Mouse (Mus musculus) gastrocnemius, postnatal 14 days (tissue): ENCODE measurements around the gene Slc25a28. TPM values are rescaled to one million over a fixed set of nuclear protein-coding genes. Genes with fewer than 3 reads are reported as not detected.

ENCODE experiments used
- DNase-seq: peaks from one replicate; pipeline ENCODE4 v3.0.0; 2021; ENCODE audit warnings: mixed read lengths
- intact Hi-C: fragments of 180-260 bp; cut with DNase I; formaldehyde crosslinking; loops from one replicate; pipeline ENCODE4 v1.15.1; 2025; ENCODE audit warnings: low total_unique reads
- total RNA-seq, 2 experiments: library from RNA; stranded (reverse); gene quantifications; 2 replicates each; pipeline ENCODE4 v1.2.3; 2021

Gene Slc25a28
- total RNA-seq, 2 experiments from 2014 or later: 17.0 to 18.8 TPM

DNA sequence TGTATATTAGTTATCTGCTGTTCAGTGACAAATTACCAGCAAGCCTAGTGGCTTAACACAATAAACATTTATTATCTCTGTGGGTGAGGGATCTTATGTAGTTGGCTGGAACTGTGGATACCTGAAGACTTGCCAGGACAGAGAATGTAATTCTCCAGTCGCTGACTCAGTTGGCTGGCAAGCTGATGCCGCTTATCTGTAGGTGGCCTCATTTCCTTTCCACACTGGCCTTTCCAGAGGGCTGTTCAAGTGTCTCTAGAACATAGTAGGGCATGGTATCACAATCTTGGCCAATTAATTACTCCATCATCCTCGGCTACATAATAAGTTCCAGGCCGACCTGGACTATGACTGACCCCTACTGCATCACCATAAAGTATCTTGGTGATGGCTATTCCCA lies 6.9 kb upstream of the Slc25a28 start:
- intact Hi-C loops: no loop called here

DNA sequence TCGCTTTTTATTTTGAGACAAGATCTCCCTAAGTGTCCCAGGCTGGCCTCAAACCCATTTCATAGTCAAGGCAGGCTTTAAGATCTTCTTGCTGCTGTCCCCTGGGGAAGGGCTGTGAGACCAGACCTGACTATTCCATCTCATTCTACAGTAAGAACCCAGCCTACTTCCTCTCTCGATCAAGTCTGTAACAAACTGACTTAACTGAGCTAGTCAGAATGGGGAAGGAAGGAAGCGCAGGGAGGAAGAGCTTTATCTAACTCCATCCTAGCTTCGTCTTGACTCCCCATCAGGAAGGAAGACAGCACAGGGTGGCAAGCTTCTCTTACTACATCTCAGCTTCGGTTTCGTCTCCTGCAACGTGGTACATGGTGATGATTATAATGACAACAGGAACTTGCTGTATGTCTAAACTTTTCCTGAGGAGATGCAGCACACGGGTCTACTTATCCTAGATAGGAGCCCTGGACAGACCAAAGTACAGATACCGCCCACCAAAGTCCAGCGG lies 4.8 kb upstream of the Slc25a28 start:
- intact Hi-C loops: no loop called here
- no peak for DNase-seq

More for the DNA sequence above, 6.9 kb upstream of the Slc25a28 start:
- DNase-seq: no peak

DNA sequence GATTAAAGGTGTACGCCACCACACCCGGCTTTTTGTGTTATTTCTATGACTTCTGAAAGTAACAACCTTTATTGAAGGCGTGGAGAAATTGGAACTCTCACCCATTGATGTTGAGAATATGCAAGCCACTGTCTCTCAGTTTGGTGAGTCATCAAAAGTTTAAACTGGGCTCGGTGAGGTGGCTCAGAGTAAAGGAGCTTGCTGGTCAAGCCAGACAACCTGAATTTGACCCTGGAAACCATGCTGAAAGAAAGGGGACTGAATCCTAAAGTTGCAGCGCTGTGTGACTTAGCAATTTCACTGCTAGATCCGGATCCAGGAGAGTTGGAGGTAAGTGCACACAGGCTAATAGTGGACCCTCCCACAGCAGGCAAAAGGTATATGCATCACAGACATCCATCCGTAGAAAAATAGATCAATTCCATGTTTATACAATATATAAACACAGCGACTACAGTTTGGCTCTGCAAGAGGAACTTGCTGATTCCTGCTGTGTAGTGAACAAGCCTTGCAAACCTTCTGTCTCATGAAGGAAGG lies 3.9 kb upstream of the Slc25a28 start:
- intact Hi-C loops: no loop called here
- DNase-seq: no peak

DNA sequence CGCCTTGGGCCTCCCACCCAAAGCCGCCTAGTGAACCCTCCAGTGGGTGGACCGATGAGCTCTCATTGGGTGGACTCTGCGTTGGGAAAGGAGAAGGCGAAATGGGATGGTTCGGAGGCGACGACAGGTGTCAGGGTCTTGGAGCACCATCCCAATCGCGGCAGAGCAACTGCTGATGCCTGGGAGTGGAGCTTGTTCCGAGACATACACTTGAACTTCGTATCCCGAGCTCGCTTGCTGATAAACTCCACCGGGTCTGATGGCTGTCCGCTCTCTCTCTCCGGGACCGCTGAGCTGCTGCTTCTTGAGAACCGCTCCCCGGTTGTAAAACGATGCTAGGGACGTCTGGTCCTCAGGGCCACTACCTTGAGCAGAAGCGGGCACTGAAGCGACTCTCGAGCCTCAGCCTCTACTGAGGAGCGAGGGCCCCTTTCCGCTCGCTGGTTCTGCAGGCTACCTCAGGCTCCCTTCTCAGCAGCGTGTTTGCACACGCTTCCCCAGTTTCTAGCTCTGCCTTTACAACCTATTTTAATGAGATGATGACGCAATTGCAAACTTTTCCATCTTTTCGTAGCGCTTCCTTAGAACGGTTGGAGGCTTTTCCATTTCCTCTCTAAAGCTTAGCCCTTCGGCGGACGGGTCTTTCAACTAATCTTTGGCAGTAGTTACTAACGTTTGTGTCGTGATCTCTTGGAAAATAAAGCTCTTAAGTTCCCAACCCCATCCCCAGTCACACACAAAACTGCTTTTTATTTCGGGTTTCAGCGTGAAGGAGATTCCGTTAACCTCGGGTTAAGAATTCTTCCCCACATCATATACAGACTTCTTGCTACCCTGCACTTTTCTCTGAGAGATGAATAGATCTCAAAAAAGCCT lies 1.1 kb upstream of the Slc25a28 start:
- intact Hi-C loops: no loop called here
- DNase-seq: no peak

DNA sequence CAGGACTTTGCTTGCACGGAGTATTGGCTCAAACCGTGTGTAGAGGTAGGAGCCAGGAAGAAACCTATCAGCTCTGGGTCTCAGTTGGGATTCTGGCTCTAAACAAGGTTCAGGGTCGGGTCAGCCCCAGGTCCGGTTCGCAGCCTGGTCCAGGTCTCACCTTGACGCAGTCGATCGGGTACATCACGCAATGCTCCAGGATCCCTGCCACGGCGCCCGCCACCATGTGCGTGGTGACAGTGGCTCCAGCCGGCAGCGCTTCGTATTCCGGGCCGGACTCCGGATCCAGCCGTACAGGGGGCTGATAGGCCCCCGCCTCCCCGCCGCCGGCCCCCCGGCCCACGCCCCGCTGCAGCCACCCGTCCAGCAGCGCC lies 378 bp downstream of the Slc25a28 start:
- intact Hi-C loops: no loop called here
- DNase-seq: no peak

DNA sequence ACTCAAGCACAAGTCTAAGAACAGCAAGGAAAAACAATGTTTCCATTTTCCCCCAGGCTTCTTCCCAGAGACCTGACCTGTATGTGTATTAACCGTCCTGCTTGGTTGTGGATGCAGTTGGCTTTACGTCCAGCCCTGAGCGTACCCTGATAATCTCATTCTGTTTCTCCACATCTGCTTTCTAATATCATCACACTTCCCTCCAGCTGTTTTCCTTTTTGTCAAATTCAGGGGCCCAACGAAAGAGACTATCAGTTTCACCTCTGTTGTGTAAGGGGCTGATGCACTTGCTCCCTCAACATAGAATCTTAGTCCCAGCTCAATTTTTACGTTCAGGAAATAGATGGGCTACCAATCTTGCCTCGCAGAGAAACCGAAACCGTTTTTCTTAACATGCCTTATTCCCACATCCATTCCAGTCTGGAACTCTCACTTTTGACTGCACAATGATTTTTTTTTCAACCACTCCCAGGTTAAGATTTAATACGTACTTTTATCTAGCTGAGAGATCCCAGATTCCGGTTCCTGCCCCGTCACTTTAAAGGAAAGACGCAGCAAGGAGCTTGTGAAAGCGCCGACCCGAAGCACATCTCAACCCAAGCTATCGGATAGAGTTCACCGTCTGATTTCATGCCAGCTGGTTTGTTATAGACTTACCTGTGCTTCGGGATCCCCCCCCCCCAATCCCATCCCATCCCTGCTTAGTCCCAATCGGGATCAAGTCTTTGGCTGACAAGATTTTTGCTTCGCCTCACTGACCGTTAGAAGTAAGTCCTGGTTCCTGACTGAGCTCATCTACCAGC lies 967 bp downstream of the Slc25a28 start:
- intact Hi-C loops: no loop called here
- DNase-seq: no peak

DNA sequence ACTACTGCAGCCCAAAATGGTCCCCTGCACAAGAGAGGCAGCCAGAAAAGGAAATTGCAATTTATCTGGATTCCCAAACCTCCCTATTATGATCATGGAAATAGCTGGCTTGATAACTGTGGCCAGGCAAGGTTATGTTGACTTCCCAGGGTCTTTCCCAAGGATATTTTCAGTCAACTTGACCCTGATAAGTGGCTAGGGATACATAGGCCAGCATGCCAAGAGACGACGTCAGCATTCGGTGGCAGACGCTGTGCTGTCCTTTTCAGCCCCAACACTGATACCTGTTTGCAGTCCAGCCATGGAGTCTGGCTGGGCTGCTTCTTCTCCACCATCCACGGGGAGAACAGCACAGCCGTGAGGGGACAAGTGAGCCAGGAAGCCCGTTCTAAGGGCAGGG lies 3.6 kb downstream of the Slc25a28 start:
- intact Hi-C loops: no loop called here
- DNase-seq: no peak

DNA sequence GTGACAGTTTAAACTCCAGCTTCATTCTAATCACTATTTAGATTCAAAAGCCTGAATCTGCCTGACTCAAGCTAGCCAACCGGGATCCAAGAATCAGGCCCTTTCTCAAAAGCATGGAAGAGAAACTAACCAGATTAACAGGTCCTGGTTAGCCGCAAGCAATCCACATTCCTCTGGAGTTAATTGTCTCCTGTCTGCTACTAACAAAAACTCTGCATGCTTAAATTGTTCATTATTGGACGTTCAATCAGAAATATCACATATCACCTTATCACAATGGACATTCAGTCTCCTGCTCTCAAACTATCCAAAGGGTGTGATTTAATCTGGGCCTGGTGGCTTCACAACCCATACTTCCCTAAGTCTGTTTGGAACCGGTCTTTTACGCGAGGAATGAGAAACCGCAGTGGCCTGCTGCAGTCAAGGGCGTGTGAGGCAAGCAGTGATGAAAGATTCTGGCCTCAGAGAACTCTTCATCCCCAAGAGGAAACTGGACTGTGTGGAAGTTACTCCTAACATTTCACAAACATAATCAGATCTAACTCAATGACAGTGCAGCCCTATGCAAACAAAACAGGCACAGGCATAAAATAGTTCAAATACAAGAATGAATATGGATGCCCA lies 5.4 kb downstream of the Slc25a28 start:
- DNase-seq: no peak
- intact Hi-C loops: no loop called here

DNA sequence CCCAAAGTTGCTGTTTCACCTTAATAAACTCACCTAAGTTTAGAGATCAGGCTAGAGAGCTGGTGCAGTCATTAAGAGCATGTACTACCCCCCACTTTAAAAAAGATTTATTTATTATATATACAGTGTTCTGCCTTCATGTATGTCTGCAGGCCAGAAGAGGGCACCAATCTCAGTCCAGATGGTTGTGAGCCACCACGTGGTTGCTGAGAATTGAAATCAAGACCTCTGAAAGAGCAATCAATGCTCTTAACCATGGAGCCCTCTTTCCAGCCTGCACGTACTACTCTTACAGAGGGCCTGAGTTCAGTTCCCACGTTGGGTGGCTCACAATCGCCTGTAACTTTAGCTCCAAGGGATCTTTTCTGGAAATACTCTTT lies 7.3 kb downstream of the Slc25a28 start:
- no peak for DNase-seq
- intact Hi-C loops: no loop called here

DNA sequence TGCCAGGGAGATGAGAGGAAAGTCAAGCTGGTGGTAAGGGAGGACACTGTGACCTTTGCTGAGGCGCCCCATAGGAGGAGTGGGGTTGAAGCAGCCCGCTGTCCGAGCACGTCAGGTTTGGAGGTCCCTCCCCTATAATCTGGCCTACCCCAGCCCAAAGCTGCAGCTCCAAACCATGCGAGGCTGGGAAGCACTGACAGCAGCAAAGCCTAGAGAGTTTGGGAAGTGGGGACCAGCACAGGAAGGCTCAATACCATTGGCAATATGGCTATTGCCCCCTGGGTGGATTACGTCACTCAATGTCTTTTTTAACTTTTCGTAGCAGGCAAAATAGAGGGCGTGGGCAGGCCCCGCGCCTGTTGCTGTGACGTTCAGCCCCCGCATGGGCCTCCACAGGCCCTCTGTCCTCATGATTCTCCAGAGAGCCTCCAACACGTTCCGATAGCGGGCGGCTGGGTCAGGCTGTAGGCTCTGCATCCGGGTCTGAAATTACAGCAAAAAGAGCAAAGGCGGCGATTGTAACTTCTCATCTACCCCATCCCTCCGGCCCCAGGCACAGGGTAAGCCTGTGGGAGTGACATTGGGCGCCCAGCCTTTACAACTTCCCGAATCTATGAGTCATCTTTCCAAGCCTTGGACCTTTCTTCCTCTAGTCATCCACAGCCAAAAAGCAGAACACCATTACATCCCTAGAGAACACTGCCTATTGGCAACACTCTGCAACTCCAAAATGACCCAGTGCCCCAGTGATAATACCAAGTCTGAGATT lies 7.8 kb downstream of the Slc25a28 start:
- peak; percentile 22 for DNase-seq
- intact Hi-C loops: no loop called here

DNA sequence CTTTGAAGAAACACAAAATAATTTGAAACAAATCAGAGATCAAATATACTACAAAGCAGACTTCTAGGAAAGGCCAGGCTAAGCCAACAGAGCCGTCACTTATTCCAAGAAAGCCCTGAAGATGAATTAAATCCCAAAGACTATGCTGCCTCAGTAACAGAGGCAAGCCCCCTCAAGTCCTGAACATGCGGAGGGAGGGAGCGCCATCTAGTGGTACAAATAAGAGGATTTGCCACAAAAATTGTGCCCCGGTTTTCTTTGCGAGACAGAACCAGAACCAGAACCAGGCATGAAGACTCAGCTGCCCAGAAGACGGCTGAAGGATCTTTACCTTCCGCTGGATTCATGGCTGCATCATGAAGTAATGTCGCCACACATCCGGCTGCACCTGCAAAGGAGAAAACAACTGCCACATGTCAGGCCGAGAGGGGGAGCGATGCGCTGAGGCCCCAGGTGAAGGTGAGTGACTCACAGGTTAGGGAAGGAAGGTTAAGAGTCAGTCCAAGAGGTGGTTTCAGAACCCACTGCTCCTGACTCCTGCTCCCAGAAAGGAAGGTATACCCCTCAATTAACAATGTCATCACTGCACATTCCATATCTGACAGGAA lies 9.1 kb downstream of the Slc25a28 start:
- DNase-seq: no peak
- intact Hi-C loops: no loop called here

DNA sequence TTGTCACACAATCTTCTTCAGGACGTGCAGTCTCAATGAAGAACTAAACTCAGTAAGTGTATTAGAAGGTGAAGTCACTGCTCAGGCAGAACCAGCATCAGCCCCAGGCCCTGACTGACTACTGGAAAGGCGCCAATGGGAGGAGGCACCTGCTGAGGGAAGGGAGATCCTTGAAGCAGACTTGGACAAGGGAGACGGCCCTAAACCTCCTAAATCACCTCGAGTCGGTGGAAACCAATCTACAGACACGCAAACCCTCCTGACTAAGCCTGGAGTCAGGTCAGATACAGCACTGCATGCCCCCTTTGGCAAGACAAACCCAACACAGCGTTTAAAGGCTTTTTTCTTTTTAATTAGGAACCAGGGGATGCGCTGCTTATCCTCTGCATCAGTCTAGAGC lies 11.2 kb downstream of the Slc25a28 start:
- intact Hi-C loops: no loop called here

DNA sequence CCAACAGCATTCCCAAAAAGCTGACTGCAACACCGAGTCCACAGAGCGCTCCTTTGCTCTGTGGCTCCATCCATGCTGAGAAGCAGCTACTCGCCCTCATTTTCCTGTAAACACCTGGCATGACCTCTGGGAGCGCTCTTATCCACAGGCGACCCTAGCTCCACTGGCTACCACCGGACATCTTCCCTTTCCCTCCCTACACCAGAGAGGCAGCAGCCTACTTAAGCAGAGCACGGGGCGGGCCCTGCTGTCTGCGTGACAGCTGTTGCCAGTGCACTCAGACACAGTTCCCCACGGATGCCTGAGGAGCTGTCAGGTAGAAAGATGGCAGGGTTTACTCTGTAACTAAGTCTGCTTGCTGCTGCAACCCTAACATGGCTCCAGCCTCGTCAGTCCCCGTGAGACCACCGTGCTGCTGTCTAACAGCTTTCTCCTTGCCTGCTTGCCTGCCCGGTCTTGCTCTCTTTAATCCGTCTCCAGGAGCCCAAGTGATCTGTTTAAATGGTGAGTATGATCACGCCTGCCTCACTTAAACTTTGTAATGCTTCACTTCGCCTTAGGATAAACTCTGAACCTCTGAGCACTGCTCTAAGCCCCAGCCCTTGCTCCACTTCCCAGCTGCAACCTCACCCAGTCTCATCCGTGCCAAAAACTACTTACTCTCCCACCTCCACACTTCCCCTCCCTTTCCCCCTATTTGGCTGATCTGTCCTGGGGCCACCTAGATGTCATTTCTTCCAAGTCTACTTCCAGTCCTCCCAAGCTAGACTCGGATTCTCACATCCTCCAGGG lies 12.3 kb downstream of the Slc25a28 start:
- peak; percentile 41 for DNase-seq
- intact Hi-C loops: no loop called here

More for the DNA sequence above, 11.2 kb downstream of the Slc25a28 start:
- no peak for DNase-seq

DNA sequence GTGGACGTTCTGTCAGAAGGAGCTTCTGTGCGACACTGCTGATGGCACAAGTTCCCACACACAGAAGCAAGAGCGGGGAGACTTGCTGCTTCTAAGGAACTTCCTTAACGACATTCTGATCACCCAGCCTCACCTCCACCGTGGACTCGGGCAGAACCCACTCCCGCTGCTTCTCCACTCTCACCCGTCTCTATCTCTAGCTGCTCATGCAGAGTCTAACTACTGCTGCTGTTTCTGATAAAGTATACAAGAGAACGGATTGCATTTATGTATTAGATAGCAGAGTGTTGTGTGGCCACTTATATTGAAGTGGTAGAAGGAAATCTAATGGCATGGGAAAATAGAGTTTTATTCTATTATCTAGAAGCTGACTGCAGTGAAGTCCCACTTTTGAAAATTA lies 13.9 kb downstream of the Slc25a28 start:
- intact Hi-C loops: no loop called here
- no peak for DNase-seq

DNA sequence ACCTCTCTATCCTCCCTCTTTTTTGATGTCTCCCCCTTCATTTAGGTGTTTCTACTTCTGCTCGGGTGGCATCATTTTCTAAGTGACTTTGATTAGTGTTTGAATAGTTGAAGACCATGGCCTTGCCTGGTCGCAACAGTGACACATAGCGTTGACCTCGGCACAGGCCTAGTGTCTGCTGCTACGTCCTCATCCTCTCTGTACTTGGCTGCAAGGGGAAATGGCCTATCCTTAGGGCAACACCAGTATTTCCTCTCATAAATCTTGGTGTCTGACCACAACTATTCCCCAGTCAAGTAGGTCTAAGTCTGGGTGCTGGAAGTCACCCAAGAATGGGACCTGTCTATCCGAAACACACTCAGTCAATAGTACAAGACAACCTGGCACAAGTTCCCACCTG lies 15.0 kb downstream of the Slc25a28 start:
- intact Hi-C loops: loop anchor here (10.0 kb wide), 2 partner anchors 125 to 165 kb away; no protein-coding TSS in a partner anchor
- DNase-seq: no peak

DNA sequence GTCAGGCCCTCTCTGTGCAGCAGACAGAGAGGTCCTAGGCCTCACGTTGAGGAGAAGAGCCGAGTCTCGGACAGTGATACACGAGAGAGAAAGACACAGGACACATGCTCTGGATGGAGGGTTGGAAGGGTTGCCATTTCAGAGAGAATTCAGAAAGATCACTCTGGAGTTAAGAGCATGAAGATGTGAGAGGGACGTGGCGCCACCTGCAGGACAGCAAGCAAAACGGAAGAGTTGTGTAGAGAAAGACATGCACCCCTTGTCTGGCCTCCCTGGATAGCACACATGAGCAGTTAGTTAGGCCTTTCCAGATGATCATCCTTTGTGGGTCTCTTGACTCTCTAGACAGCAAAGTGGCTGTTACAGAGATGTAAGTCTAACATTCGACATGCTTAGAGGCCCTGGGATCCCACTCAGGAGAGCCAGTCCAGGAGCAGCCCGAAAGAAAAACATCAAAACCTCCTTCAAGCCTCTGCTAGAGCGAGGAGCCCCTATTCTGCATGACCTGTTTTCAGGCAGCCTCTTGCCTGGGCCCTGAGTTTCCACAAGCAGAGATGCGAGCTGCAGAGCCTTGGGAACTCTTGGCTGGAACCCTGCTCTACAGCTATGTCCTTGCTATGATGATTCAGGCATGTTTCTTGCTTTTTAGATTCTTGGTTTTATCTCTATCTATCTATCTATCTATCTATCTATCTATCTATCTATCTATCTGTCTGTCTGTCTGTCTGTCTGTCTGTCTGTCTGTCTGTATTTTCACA lies 18.8 kb downstream of the Slc25a28 start:
- DNase-seq: peak; percentile 74
- intact Hi-C loops: loop anchor here (10.0 kb wide), 2 partner anchors 121 to 161 kb away; no protein-coding TSS in a partner anchor

DNA sequence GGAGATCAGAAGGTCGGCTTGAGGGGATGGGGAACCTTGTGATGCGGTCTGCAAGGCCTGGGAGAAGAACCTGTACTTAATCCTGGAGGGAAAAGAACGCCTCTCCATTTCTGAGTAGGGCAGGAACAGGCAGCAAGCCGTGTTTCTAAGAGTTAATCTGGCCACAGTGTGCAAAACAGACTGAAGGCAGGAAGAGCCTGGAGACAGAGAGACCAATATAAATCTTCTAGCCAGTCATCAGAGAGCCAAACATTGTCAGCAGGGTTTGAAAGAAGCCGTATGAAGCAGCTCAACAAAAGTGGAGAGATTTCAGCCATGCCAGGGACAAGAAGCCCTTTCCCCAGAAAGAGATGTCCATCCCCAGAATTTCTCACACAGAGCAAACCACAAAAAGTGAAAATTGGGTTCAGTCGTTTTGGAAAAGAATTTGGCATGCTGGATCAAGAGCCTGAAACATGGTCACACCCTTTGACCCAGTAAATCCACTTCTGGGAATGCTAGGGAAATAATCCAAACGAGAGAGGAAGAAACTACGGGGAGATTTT lies 23.4 kb downstream of the Slc25a28 start:
- DNase-seq: no peak
- intact Hi-C loops: loop anchor here (10.0 kb wide), 2 partner anchors 117 to 157 kb away; no protein-coding TSS in a partner anchor
